Mouse (Mus musculus) limb, embryonic 13.5 days (tissue): ENCODE measurements around the gene Olfr1361. TPM values are rescaled to one million over a fixed set of nuclear protein-coding genes. Genes with fewer than 3 reads are reported as not detected.

ENCODE experiments used
- ATAC-seq: fragments of 200-750 bp; cut with Nextera tagmentation; 2 replicates; pipeline ENCODE4 v1.8.0; 2017; ENCODE audit warnings: low read depth, moderate number of reproducible peaks, moderate TSS enrichment; ENCODE audit not compliant: low FRiP score
- H3K27ac ChIP-seq: fragments of 300-500 bp; sonication (generic); 2 replicates; pipeline ENCODE4 v1.5.1; 2015; ENCODE audit warnings: inconsistent platforms, mild to moderate bottlenecking, moderate library complexity
- H3K27me3 ChIP-seq: fragments of 300-500 bp; sonication (generic); 2 replicates; pipeline ENCODE4 v1.6.1; 2015; ENCODE audit warnings: mild to moderate bottlenecking, inconsistent platforms
- H3K36me3 ChIP-seq: fragments of 300-500 bp; sonication (generic); 2 replicates; pipeline ENCODE4 v1.6.1; 2015; ENCODE audit warnings: inconsistent platforms, mild to moderate bottlenecking, moderate library complexity
- H3K4me1 ChIP-seq: fragments of 300-500 bp; sonication (generic); 2 replicates; pipeline ENCODE4 v1.6.1; 2015; ENCODE audit warnings: inconsistent platforms
- H3K4me2 ChIP-seq: fragments of 300-500 bp; sonication (generic); replicated peaks from 2 replicates; pipeline ENCODE4 v1.6.1; 2015; ENCODE audit warnings: inconsistent platforms, mild to moderate bottlenecking, moderate library complexity
- H3K4me3 ChIP-seq: fragments of 300-500 bp; sonication (generic); 2 replicates; pipeline ENCODE4 v1.5.1; 2015; ENCODE audit warnings: moderate library complexity, mild to moderate bottlenecking, inconsistent platforms
- H3K9ac ChIP-seq: fragments of 300-500 bp; sonication (generic); 2 replicates; pipeline ENCODE4 v1.6.1; 2015; ENCODE audit warnings: mild to moderate bottlenecking, inconsistent platforms
- H3K9me3 ChIP-seq: fragments of 300-500 bp; sonication (generic); 2 replicates; pipeline ENCODE4 v1.6.1; 2016; ENCODE audit warnings: inconsistent platforms
- WGBS: fragments of 180-500 bp; shearing (Covaris S2); methylation state at CpG from one replicate; pipeline ENCODE4 v1.1.7; 2015; 5-methylcytosine and 5-hydroxymethylcytosine counted together
- polyA plus RNA-seq: library from polyadenylated mRNA; unstranded; fragments of >200 nt; fragmentation: Nextera tagmentation; extraction: Ambion mirVana; gene quantifications from 2 replicates; pipeline ENCODE4 v1.2.1, GENCODE M21; 2015

Gene Olfr1361
- not detected in 2 replicates for polyA plus RNA-seq

DNA sequence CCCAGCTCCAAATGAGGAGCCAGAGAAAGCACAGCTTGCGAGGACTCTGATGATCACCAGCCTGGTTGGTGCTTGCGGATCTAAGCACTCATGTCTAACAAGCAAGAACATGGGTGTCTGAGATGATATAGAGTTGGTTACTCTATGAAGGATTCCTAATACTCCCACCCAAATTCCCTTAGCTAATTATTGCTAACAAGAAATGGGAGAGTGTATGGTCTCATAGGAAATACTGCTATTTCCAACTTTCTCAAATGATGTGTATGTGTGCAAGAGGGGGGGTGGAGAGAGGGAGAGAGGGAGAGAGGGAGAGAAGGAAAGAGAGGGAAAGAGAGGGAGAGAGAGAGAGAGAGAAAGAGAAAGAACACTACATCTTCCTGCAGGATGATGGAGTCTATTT lies at the start of gene Olfr1361:
TSS of gene Olfr1361 (minus strand) at position 101 of the 400 bp plus-strand sequence.
- H3K4me3 ChIP-seq: no peak within 1 kb of the TSS
- 61% methylated on average over 2 of the region's 2 CpGs for WGBS
- no peaks in the 10 kb centered on the region for H3K9me3 ChIP-seq
- H3K27ac ChIP-seq: no peak within 1 kb of the TSS
- H3K4me2 ChIP-seq: no peak within 1 kb of the TSS
- no peak for ATAC-seq
- no peak within 1 kb of the TSS for H3K9ac ChIP-seq
- no peaks in the 10 kb centered on the region for H3K27me3 ChIP-seq
- no peaks in the 10 kb centered on the region for H3K4me1 ChIP-seq
- no peaks in the 10 kb centered on the region for H3K36me3 ChIP-seq

DNA sequence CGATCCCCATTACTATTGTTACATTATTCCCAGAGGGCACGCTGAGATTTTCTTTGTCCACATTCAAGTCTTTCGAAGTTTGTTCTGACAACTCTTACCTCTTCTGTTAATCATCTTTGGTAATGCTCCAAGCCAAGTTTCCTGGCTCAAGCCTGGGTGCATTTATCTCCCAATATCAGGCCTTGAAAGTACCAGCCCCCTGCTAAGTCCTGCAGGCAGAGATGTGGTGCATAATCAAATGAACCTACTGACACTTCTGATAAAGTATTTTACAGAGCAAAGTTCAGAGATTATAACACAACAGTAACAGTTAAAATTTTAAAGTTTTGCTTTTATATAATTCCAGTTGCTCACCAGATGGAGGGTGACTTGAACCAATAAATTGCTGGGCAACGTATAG lies 48.5 kb upstream of the Olfr1361 start:
- H3K4me3 ChIP-seq: peak overlapping the region; percentile 60
- H3K9ac ChIP-seq: peak overlapping the region; percentile 61; the same call in 1 of the 2 replicates
- H3K27me3 ChIP-seq: no peaks in the 10 kb centered on the region
- 33% methylated on average over 4 of the region's 4 CpGs for WGBS
- no peaks in the 10 kb centered on the region for H3K9me3 ChIP-seq
- peak overlapping the region; percentile 69 for H3K4me2 ChIP-seq
- no peaks in the 10 kb centered on the region for H3K36me3 ChIP-seq
- no peak overlapping the region for H3K27ac ChIP-seq
- no peak for ATAC-seq
- peaks cover 11% of the 10 kb centered on the region for H3K4me1 ChIP-seq

DNA sequence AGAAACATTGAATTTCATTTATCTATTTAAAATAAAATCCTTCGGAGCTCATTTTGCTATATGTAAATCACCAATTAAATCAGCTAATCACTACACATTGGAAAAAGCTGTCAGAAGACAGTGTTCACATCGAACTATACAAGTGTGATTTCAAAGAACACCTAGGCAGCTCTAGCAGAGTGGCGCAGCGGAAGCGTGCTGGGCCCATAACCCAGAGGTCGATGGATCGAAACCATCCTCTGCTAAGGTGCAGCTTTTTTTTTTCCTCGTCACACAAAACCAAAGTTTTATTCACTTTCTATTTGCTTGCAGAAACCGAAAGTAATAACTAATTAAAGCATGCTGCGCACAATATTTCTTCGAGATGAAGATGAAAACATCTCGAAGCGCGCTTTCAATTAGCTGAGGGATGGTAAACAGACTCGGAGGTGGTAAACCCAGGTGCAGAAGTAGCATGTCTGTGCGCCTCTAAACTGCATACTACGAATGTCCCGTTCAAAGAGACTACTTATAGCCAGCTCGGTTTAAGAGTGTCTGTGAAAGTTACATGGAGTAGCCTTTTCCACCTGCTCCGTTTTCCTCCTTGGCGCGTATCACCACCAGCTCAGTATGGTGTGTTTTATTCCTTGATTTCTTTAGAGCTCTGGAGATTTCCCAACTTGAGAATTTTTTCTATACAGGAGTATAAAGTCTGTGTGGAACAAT lies 47.8 kb upstream of the Olfr1361 start:
- Histone ChIP-seq H3K4me1 (peaks cover 11% of the 10 kb centered on the region), H3K36me3 (no peaks in the 10 kb centered on the region), H3K27ac (peak overlapping the region; percentile 52; the same call in 1 of the 2 replicates), H3K9me3 (no peaks in the 10 kb centered on the region), H3K9ac (peak overlapping the region; percentile 61), H3K4me2 (peak overlapping the region; percentile 69), H3K27me3 (no peaks in the 10 kb centered on the region), H3K4me3 (peak overlapping the region; percentile 60)
- WGBS: 2% methylated on average over 22 of the region's 22 CpGs
- ATAC-seq: peak; percentile 80

DNA sequence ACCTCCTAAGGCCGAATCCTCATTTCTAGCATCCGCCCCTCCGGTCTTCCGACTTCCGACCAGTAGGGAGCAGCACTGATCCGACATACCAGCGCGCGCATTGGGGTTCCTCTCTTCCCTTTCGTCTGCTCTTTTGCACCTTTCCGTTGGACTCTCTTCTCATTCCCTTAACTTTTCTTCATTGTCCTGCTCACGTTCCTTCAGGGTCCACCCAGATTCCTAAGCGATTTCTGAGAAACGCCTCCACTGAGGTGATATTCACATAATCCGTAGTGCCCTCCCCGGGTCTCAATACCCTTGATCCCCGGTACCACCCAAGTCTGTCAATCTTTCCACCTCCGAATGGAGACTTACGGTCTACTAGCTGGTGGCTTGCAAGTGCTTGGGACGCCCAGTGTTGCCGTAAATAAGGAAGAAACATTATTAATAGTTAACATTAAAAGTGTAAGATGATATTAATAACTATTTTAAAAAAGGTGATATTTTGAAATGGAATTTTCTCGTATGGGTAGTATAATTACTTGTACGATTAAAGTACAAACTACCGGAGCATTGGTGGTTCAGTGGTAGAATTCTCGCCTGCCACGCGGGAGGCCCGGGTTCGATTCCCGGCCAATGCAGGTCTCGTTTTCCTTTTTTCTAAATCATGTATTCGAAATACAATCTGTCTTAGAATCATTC lies 47.0 kb upstream of the Olfr1361 start:
- Histone ChIP-seq H3K9me3 (no peaks in the 10 kb centered on the region), H3K36me3 (no peaks in the 10 kb centered on the region), H3K4me2 (peak overlapping the region; percentile 46), H3K27ac (peak overlapping the region; percentile 83), H3K9ac (peak overlapping the region; percentile 73), H3K4me1 (peaks cover 6% of the 10 kb centered on the region), H3K4me3 (peak overlapping the region; percentile 60), H3K27me3 (no peaks in the 10 kb centered on the region)
- ATAC-seq: peak; percentile 83
- under 1% methylated on average over 32 of the region's 32 CpGs for WGBS

DNA sequence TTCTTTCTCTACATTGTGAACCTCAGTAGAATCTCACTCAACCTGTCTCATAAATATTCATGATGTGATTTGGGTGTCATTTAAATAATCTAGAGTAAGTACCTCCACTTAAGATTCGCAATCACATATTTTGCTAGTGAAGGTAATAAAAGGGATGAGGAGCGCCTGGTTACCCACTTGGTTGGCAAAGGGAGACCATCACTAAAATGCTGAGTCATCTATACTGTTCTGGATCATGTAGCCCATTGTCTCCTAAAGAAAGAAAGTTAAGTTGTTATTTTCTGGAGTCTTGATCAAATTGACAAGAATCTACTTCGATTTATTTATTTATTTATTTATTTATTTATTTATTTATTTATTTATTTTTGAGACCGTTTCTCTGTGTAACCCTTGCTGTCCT lies 43.5 kb upstream of the Olfr1361 start:
- Histone ChIP-seq H3K36me3 (no peaks in the 10 kb centered on the region), H3K4me1 (0 out of 2 replicates have a peak, but pooled peaks cover under 1% of the 10 kb centered on the region), H3K4me2 (no peak overlapping the region), H3K27me3 (no peaks in the 10 kb centered on the region), H3K4me3 (no peak overlapping the region), H3K9ac (no peak overlapping the region), H3K9me3 (no peaks in the 10 kb centered on the region), H3K27ac (no peak overlapping the region)
- no peak for ATAC-seq
- WGBS: 69% methylated on average over 4 of the region's 4 CpGs

DNA sequence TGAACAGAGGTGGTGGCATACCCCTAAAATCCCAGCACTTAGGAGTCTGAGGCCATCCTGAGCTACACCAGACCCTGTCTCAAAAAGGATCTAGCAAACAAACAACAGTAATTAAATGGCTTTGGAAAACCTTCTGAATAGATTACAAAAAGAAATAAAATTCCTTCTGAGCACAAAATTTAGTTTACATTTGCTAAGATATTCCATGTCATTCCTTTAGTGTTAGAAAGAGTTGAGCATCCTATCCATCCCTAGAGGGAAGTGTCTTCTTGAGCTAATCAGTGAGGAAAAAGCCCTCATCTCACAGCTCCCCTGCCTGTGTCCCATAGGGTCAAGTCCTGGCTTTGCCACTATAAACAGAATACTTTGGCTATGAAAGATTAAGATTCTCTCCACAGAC lies 34.6 kb upstream of the Olfr1361 start, which contains the start of gene Olfr1359:
TSS of gene Olfr1359 (plus strand) at position 301 of the 400 bp plus-strand sequence.
- H3K27me3 ChIP-seq: no peaks in the 10 kb centered on the region
- H3K4me2 ChIP-seq: no peak within 1 kb of the TSS
- H3K36me3 ChIP-seq: no peaks in the 10 kb centered on the region
- no peak within 1 kb of the TSS for H3K4me3 ChIP-seq
- H3K9ac ChIP-seq: no peak within 1 kb of the TSS
- ATAC-seq: no peak
- H3K27ac ChIP-seq: no peak within 1 kb of the TSS
- H3K9me3 ChIP-seq: no peaks in the 10 kb centered on the region
- H3K4me1 ChIP-seq: no peaks in the 10 kb centered on the region

DNA sequence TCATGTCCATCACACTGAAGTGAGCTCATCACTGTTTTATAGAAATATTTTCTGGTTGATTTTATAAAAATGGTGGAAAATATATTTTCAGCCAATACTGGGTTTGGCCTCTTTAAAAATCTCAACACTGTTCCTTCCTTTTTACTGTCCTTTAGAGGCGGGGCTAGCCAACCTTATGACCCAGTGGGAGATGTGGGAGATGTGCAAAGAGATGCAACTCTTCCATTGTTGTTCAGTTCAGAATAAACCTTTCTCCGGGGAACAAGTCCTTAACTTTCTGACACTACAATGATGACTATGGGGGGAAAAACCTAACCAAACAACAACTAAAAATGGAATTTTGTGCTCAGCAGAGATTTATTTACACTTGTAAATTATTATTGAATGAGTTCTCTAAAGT lies 14.1 kb upstream of the Olfr1361 start, which contains the start of gene Olfr1360:
TSS of gene Olfr1360 (minus strand) at position 101 of the 400 bp plus-strand sequence.
- no peak within 1 kb of the TSS for H3K9ac ChIP-seq
- H3K9me3 ChIP-seq: no peaks in the 10 kb centered on the region
- no peak within 1 kb of the TSS for H3K27ac ChIP-seq
- H3K4me1 ChIP-seq: no peaks in the 10 kb centered on the region
- ATAC-seq: no peak
- H3K4me3 ChIP-seq: no peak within 1 kb of the TSS
- 80% methylated on average over 2 of the region's 2 CpGs for WGBS
- H3K4me2 ChIP-seq: no peak within 1 kb of the TSS
- H3K27me3 ChIP-seq: no peaks in the 10 kb centered on the region
- no peaks in the 10 kb centered on the region for H3K36me3 ChIP-seq

DNA sequence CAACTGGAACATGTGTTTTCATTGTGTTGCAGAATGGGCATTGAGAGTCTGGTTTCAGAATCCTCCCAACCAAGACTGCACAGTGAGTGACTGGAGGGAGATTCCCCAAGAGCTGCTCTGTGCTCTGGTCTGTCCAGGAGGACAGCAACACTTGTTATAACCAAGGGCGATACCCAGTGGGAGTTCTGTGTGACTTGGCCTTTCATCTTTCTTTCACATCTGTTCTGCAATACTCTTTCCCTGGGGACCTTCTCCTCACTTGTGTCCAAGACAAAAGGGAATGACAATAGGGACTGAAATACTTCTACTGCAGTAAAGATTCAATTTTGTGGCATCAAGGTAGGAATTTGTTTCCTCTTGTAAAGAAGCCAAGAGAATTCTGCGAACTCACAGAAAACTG lies 20.8 kb downstream of the Olfr1361 start, which contains the start of gene Olfr11:
TSS of gene Olfr11 (minus strand) at position 101 of the 400 bp plus-strand sequence.
- Histone ChIP-seq H3K4me2 (no peak within 1 kb of the TSS), H3K4me1 (no peaks in the 10 kb centered on the region), H3K9me3 (no peaks in the 10 kb centered on the region), H3K4me3 (no peak within 1 kb of the TSS), H3K27me3 (no peaks in the 10 kb centered on the region), H3K36me3 (no peaks in the 10 kb centered on the region), H3K27ac (no peak within 1 kb of the TSS), H3K9ac (no peak within 1 kb of the TSS)
- ATAC-seq: no peak
- 91% methylated on average over 2 of the region's 2 CpGs for WGBS

DNA sequence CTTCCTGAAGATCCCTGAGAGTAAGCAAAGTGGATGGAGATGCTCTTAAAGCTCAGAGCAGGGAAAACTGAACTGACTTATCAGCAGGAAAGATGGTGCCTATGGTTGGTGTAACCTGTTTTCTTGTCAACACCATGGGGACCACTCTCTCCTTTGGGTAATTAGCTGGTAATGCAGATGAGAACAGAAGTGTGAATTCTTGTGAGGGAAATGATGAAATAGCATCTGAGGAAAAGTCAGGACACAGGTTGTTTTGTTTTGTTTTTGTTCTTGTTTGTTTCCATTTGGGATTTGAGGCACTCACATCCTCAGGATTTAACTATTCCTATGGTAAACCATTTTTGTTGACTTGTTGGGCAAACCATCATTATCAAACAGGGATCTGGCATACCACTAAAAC lies 49.3 kb downstream of the Olfr1361 start, which contains the start of gene Olfr1362:
TSS of gene Olfr1362 (minus strand) at position 101 of the 400 bp plus-strand sequence.
- H3K27me3 ChIP-seq: no peaks in the 10 kb centered on the region
- no peak within 1 kb of the TSS for H3K4me3 ChIP-seq
- no peaks in the 10 kb centered on the region for H3K4me1 ChIP-seq
- H3K4me2 ChIP-seq: no peak within 1 kb of the TSS
- H3K9me3 ChIP-seq: no peaks in the 10 kb centered on the region
- ATAC-seq: no peak
- no peak within 1 kb of the TSS for H3K9ac ChIP-seq
- H3K36me3 ChIP-seq: no peaks in the 10 kb centered on the region
- H3K27ac ChIP-seq: no peak within 1 kb of the TSS

Other genes starting within 250 kb of the Olfr1361 start
- gene Pgbd1, start 222.3 kb downstream of the Olfr1361 start, polyA plus RNA-seq: 3.5 and 3.7 TPM in 2 replicates
- gene Zscan26, start 209.7 kb downstream of the Olfr1361 start, polyA plus RNA-seq: 37.8 and 37.9 TPM in 2 replicates
- gene Nkapl, start 194.9 kb downstream of the Olfr1361 start, polyA plus RNA-seq: 2.9 and 3.1 TPM in 2 replicates
- 4.0 and 4.9 TPM in 2 replicates for gene Zkscan4, start 184.5 kb downstream of the Olfr1361 start, polyA plus RNA-seq
- gene Gm10065, start 183.9 kb downstream of the Olfr1361 start, polyA plus RNA-seq: not detected in 2 replicates
- gene AK157302, start 168.2 kb downstream of the Olfr1361 start, polyA plus RNA-seq: 0.14 and 0.49 TPM in 2 replicates
- 6.4 and 6.9 TPM in 2 replicates for gene Gm11273, start 162.0 kb downstream of the Olfr1361 start, polyA plus RNA-seq
- 7.0 and 8.2 TPM in 2 replicates for gene Zkscan8, start 132.3 kb downstream of the Olfr1361 start, polyA plus RNA-seq
- gene Olfr1366, start 120.6 kb downstream of the Olfr1361 start, polyA plus RNA-seq: 0.10 and 0.15 TPM in 2 replicates
- gene Olfr1535, start 103.5 kb downstream of the Olfr1361 start, polyA plus RNA-seq: 0.05 TPM in 1 of 2 replicates, not detected in the other
- gene Olfr1364, start 81.6 kb downstream of the Olfr1361 start, polyA plus RNA-seq: not detected in 2 replicates
- not detected in 2 replicates for gene Olfr1362, start 49.4 kb downstream of the Olfr1361 start, polyA plus RNA-seq
- not detected in 2 replicates for gene Olfr11, start 20.9 kb downstream of the Olfr1361 start, polyA plus RNA-seq
- gene Olfr1360, start 14.0 kb upstream of the Olfr1361 start, polyA plus RNA-seq: not detected in 2 replicates
- not detected in 2 replicates for gene Olfr1359, start 34.7 kb upstream of the Olfr1361 start, polyA plus RNA-seq
- 3.3 and 3.4 TPM in 2 replicates for gene Hist1h2bl, start 52.8 kb upstream of the Olfr1361 start, polyA plus RNA-seq
- 34.6 and 46.9 TPM in 2 replicates for gene Hist1h2ai, start 53.0 kb upstream of the Olfr1361 start, polyA plus RNA-seq
- 22.6 and 23.4 TPM in 2 replicates for gene Hist1h3h, start 54.3 kb upstream of the Olfr1361 start, polyA plus RNA-seq
- 6.1 and 7.8 TPM in 2 replicates for gene Hist1h2bm, start 58.7 kb upstream of the Olfr1361 start, polyA plus RNA-seq
- 1.2 and 1.3 TPM in 2 replicates for gene Hist1h4j, start 71.7 kb upstream of the Olfr1361 start, polyA plus RNA-seq
- 4.0 and 8.4 TPM in 2 replicates for gene Hist1h4k, start 87.1 kb upstream of the Olfr1361 start, polyA plus RNA-seq
- 39.8 and 57.2 TPM in 2 replicates for gene Hist1h2ak, start 90.4 kb upstream of the Olfr1361 start, polyA plus RNA-seq
- 4.4 and 5.9 TPM in 2 replicates for gene Hist1h2bn, start 90.7 kb upstream of the Olfr1361 start, polyA plus RNA-seq
- gene Hist1h1b, start 117.2 kb upstream of the Olfr1361 start, polyA plus RNA-seq: 25.1 TPM in 2 replicates
- 133 and 146 TPM in 2 replicates for gene Hist1h3i, start 120.0 kb upstream of the Olfr1361 start, polyA plus RNA-seq
- gene Hist1h2an, start 123.8 kb upstream of the Olfr1361 start, polyA plus RNA-seq: 6.8 and 17.0 TPM in 2 replicates
- 3.3 TPM in 2 replicates for gene Hist1h2bp, start 124.1 kb upstream of the Olfr1361 start, polyA plus RNA-seq
- gene Hist1h2bq, start 146.8 kb upstream of the Olfr1361 start, polyA plus RNA-seq: 33.2 and 35.5 TPM in 2 replicates
- gene Hist1h2ao, start 147.1 kb upstream of the Olfr1361 start, polyA plus RNA-seq: not detected in 2 replicates
- gene Hist1h4m, start 148.4 kb upstream of the Olfr1361 start, polyA plus RNA-seq: not detected in 2 replicates
- 20.5 and 21.8 TPM in 2 replicates for gene Hist1h4n, start 168.8 kb upstream of the Olfr1361 start, polyA plus RNA-seq
- 3,649 and 3,737 TPM in 2 replicates for gene Hist1h2ap, start 170.1 kb upstream of the Olfr1361 start, polyA plus RNA-seq
- 34.8 and 36.3 TPM in 2 replicates for gene Hist1h2br, start 170.4 kb upstream of the Olfr1361 start, polyA plus RNA-seq